1 mouse cellular context compared by ENCODE assay signal in genomic region chr11:49665462-49665861, GRCm38 (mm10).
TF ChIP-seq lines count a peak whose summit lies in the region.

No protein-coding gene starts in this region.

TF ChIP-seq in CH12.LX, 34 proteins besides CTCF, POLR2A, EP300 and RAD21 (continued from another document):
- TF ChIP-seq MAFK (IDR thresholded peaks at IDR 0.05; ENCODE audit: insufficient replicate concordance, low read length) (no peak), USF1 (IDR thresholded peaks at IDR 0.05; ENCODE audit: low read depth, low read length) (no peak), MXI1 (IDR thresholded peaks at IDR 0.05; ENCODE audit: low read depth, low read length) (no peak), MAZ (IDR thresholded peaks at IDR 0.05; ENCODE audit: low read depth, low read length) (0 out of 2 replicates have a peak, but pooled peaks have one; percentile 27), ZKSCAN1 (IDR thresholded peaks at IDR 0.05; ENCODE audit: borderline replicate concordance, low read depth, low read length) (no peak)
